Mouse (Mus musculus): ENCODE measurements around the gene Nlrp9c.
"Not testable (repeated sequence)": the region's sequence is repeated elsewhere in the genome, so short reads cannot be mapped to it uniquely, and the experiment has no call there.

- not testable (repeated sequence) for TF ChIP-seq CTCF (conservative IDR thresholded peaks at IDR 0.05; ENCODE audit: low read length); POU5F1 (IDR thresholded peaks at IDR 0.05; ENCODE audit: borderline replicate concordance, low read length); NANOG (IDR thresholded peaks at IDR 0.05; ENCODE audit: borderline replicate concordance, low read length)
These were observed 30.3 kb downstream of the Nlrp9c start for GRCm38 (mm10) chr7:26373221-26373620.

Data from E14TG2a.4 (cell line).